Mouse (Mus musculus) kidney, adult 2 months (tissue): ENCODE measurements around the gene Syt7.

Experiments
- CTCF ChIP-seq: fragments of 200-500 bp; conservative IDR thresholded peaks from 2 replicates; pipeline ENCODE4 v1.5.1; 2011; ENCODE audit warnings: low read depth, mild to moderate bottlenecking, control low read depth, low read length, moderate library complexity, mixed read lengths; ENCODE audit not compliant: insufficient read depth, insufficient read length
- POLR2A ChIP-seq: fragments of 200-500 bp; IDR thresholded peaks from one replicate; pipeline ENCODE4 v1.6.1; 2011; ENCODE audit warnings: low read depth, low read length, control low read depth

DNA sequence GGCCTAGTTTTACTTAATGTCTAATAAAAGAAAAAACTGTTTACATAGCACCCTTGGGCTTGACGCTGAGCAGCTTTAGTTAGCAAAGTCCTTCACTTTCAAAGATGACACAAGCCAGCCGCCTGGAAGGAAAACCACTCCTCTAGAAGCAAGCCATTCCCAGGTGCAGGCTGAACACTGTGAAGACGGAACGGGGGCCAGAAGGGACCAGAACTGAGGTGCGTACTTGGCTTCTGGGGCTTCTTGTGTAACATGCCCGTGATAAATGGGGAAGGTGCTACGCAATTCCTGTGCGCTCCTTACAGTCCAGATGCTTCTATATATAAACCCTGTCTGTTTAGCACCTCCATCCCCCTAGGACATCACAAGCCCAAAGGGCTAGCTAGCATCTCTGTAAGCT, 111.7 kb downstream of the Syt7 start:
- TF ChIP-seq CTCF: no peak
- no peak for TF ChIP-seq POLR2A
